Mouse (Mus musculus): ENCODE measurements around the gene Eno3.

Eno3 gene

GRCm38 (mm10) chr11:70649185-70649734 lies 7.7 kb upstream of the Eno3 start:
- POLR2A ChIA-PET, result interaction anchor here in 3 of 4 experiments (1.0 to 23.0 kb wide), 7 partner anchors 10 to 192 kb away, joined by 3 to 737 read pairs (median 4); partner anchors contain the start of genes Spag7 (in 3 of the 3), 4930544D05Rik (in 1 of the 3), Camta2 (in 1 of the 3) and Eno3 (in 1 of the 3)

GRCm38 (mm10) chr11:70650322-70651175 lies 6.5 kb upstream of the Eno3 start:
- ChIA-PET CTCF (interaction anchor here in 1 of 4 experiments (0.7 to 0.9 kb wide), 2 partner anchors 8 to 18 kb away, joined by 3 to 4 read pairs; partner anchors contain the start of gene Spag7), POLR2A (interaction anchor here (0.6 to 23.0 kb wide), 9 partner anchors 11 to 355 kb away, joined by 3 to 737 read pairs (median 3); partner anchors contain the start of genes Spag7 (in 3 of the 4), Arrb2 (in 1 of the 4), Camta2 (in 1 of the 4) and Eno3 (in 1 of the 4))

More at GRCm38 (mm10) chr11:70649185-70649734, 7.7 kb upstream of the Eno3 start:
- CTCF ChIA-PET, result interaction anchor here in 1 of 4 experiments (0.6 kb wide), 1 partner anchor 128 kb away, joined by 3 read pairs; no protein-coding TSS in a partner anchor

- CTCF ChIA-PET, result no interaction called here
Measured at GRCm38 (mm10) chr11:70651391-70651790, 5.6 kb upstream of the Eno3 start.

GRCm38 (mm10) chr11:70652029-70652883 lies 4.7 kb upstream of the Eno3 start:
- ChIA-PET POLR2A (interaction anchor here (0.6 to 23.0 kb wide), 23 partner anchors 10 to 241 kb away, joined by 3 to 737 read pairs (median 3); partner anchors contain the start of genes Spag7 (in 4 of the 4), Arrb2 (in 2 of the 4), 4930544D05Rik (in 1 of the 4) and Camta2 (in 1 of the 4)), CTCF (interaction anchor here in 1 of 4 experiments (0.7 kb wide), 1 partner anchor 71 kb away, joined by 3 read pairs; no protein-coding TSS in a partner anchor)

More at GRCm38 (mm10) chr11:70651391-70651790, 5.6 kb upstream of the Eno3 start:
- POLR2A ChIA-PET, result interaction anchor here (1.0 to 23.0 kb wide), 8 partner anchors 13 to 219 kb away, joined by 3 to 737 read pairs (median 23); partner anchors contain the start of genes Spag7 (in 4 of the 4), Arrb2 (in 1 of the 4), Camta2 (in 1 of the 4) and Eno3 (in 1 of the 4)

- ChIA-PET POLR2A (interaction anchor here (0.6 to 23.0 kb wide), 21 partner anchors 12 to 367 kb away, joined by 3 to 737 read pairs (median 4); partner anchors contain the start of genes Spag7 (in 4 of the 4), Arrb2 (in 2 of the 4), 4930544D05Rik (in 1 of the 4) and Camta2 (in 1 of the 4)), CTCF (interaction anchor here in 1 of 4 experiments (0.7 kb wide), 1 partner anchor 72 kb away, joined by 3 read pairs; no protein-coding TSS in a partner anchor)
Measured at GRCm38 (mm10) chr11:70652884-70653344, 4.1 kb upstream of the Eno3 start.

GRCm38 (mm10) chr11:70653345-70654197 lies 3.4 kb upstream of the Eno3 start:
- CTCF ChIA-PET, result interaction anchor here in 1 of 4 experiments (0.6 kb wide), 1 partner anchor 77 kb away, joined by 3 read pairs; no protein-coding TSS in a partner anchor

DNA sequence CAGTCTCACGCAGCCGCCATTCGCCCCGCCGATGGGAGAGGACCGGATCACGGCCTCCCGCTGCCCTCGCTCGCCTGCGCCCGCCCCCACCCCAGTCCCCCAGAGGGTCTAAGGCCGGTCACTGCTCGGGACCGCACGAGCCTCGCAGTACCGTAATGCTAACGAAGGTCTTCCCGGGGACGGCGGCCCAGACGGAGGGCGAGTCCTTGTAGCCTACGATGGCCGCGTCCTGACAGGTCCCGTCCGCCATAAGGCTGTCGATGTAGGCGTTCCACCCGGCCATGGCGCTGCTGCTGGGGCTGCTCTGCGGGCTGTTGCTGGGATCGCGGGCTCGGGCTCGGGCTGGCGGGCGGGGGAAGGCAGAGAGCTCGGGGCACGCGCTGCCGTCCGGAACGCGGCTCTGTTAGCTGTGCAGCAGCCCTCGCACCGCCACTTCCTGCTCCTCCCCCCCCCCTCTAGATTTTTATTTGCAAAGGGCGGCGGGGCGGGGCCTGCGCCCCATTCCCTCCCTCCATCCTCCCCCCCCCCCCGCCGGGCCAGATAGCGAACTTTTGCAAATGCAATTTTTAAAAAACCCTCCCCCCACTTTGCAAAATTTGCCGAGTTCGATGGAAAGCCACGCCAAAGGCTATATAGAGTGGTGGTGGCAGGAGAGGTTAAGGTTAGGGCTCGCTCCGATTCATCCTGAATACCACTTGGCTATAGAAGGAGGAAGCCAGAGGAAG lies 2.6 kb upstream of the Eno3 start, which contains the start of gene Pfn1:
TSS of gene Pfn1 (minus strand) at position 447 of the 725 bp plus-strand sequence.
- ChIA-PET POLR2A (interaction anchor here (0.5 to 23.0 kb wide), 18 partner anchors 2 to 223 kb away, joined by 3 to 737 read pairs (median 4); partner anchors contain the start of genes Spag7 (in 4 of the 4), Eno3 (in 1 of the 4), Gp1ba (in 1 of the 4) and Inca1 (in 1 of the 4)), CTCF (interaction anchor here in 2 of 4 experiments (0.6 to 1.4 kb wide), 2 partner anchors 15 to 76 kb away, joined by 3 to 5 read pairs; partner anchors contain the start of gene Spag7 (in 1 of the 2))

More at GRCm38 (mm10) chr11:70653345-70654197, 3.4 kb upstream of the Eno3 start:
- POLR2A ChIA-PET, result interaction anchor here (0.5 to 23.0 kb wide), 20 partner anchors 8 to 431 kb away, joined by 3 to 737 read pairs (median 4); partner anchors contain the start of genes Spag7 (in 4 of the 4), Arrb2 (in 2 of the 4), 4930544D05Rik (in 1 of the 4) and Derl2 (in 1 of the 4)

- POLR2A ChIA-PET, result interaction anchor here (0.9 to 23.0 kb wide), 17 partner anchors 3 to 223 kb away, joined by 3 to 737 read pairs (median 4); partner anchors contain the start of genes Spag7 (in 4 of the 4), Rnf167 (in 3 of the 4), Slc25a11 (in 3 of the 4) and Arrb2 (in 1 of the 4)
- CTCF ChIA-PET, result interaction anchor here in 2 of 4 experiments (1.1 to 1.4 kb wide), 2 partner anchors 14 to 15 kb away, joined by 3 to 5 read pairs; partner anchors contain the start of gene Spag7 (in 1 of the 2)
Measured at GRCm38 (mm10) chr11:70654923-70655570, 2.0 kb upstream of the Eno3 start.

- ChIA-PET CTCF (interaction anchor here in 3 of 4 experiments (0.6 to 4.2 kb wide), 5 partner anchors 9 to 31 kb away, joined by 3 to 26 read pairs (median 4); partner anchors contain the start of genes Rnf167 (in 1 of the 3), Slc25a11 (in 1 of the 3) and Spag7 (in 1 of the 3)), POLR2A (interaction anchor here (0.8 to 23.0 kb wide), 20 partner anchors 4 to 364 kb away, joined by 3 to 737 read pairs (median 4); partner anchors contain the start of genes Spag7 (in 4 of the 4), Rnf167 (in 3 of the 4), Slc25a11 (in 3 of the 4) and 4930544D05Rik (in 2 of the 4))
Measured at GRCm38 (mm10) chr11:70655571-70656455, 1.2 kb upstream of the Eno3 start.

DNA sequence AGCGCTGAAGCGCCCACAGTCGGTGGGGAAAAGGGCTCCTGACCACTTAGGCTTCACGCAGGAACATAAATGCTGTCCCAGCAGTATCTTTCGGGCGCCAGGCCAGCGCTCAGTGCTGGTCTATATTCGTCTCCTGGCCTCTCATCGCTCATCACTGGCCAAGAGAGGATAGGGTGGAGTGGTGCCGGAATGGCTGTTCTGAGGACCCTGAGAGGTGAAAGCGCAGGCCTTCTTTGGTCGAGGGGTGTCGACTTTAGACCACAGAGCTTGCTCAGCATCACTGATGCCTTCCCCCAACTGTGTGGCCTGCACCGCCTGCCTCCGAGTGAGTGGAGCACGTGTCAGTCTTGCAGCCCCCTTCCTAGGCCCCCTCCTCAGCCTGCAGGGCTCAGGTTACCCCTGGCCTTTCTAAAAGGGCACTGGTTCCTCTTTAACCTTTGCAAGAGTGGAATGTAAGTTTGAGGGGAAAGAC lies 510 bp upstream of the Eno3 start:
- ChIA-PET CTCF (interaction anchor here in 3 of 4 experiments (0.6 to 4.2 kb wide), 4 partner anchors 9 to 31 kb away, joined by 3 to 26 read pairs (median 4); partner anchors contain the start of genes Rnf167 (in 1 of the 3), Slc25a11 (in 1 of the 3) and Spag7 (in 1 of the 3)), POLR2A (interaction anchor here (0.8 to 23.0 kb wide), 11 partner anchors 5 to 364 kb away, joined by 3 to 737 read pairs (median 34); partner anchors contain the start of genes Spag7 (in 4 of the 4), 4930544D05Rik (in 2 of the 4), Rnf167 (in 2 of the 4) and Slc25a11 (in 2 of the 4))

DNA sequence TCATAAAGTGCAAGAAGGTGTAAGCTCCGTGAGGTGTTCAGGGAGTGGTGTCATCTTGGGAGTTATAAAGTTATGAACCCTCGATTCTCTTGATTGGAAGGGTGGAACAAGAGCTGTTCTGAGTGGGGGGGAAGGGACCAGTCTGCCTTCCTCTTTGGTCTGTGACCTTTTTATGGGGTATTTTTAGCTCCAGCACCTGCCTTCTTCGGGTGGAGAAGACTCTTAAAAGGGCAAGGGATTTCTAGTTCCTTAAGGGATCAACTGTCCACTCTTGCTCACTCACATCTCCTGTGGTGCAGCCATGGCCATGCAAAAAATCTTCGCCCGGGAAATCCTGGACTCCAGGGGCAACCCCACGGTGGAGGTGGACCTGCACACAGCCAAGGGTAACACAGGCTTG lies 571 bp downstream of the Eno3 start:
- ChIA-PET POLR2A (interaction anchor here (0.9 to 23.0 kb wide), 9 partner anchors 6 to 86 kb away, joined by 3 to 737 read pairs (median 88); partner anchors contain the start of genes Spag7 (in 4 of the 4), Rnf167 (in 2 of the 4), Slc25a11 (in 2 of the 4) and Eno3 (in 1 of the 4)), CTCF (interaction anchor here in 1 of 4 experiments (4.2 kb wide), 1 partner anchor 12 kb away, joined by 26 read pairs; the partner anchor contains the start of gene Spag7)

DNA sequence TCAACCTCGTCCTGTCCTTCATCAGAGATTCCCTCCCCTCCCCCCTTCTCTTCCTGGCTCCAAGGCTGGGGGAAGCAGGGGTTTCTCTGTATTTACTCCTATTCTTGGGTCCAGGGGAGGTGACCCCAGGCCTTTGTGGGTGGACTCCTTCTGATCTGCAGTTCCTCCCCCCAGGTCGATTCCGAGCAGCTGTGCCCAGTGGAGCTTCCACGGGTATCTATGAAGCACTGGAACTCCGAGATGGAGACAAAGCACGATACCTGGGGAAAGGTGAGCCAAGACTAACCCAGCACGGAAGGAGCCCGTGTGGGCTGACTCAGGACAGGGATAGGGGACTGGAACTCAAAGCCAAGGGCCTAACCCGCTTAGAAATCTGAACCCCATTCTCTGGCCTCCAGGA lies 989 bp downstream of the Eno3 start:
- ChIA-PET POLR2A (interaction anchor here in 3 of 4 experiments (0.9 to 23.0 kb wide), 8 partner anchors 6 to 86 kb away, joined by 3 to 737 read pairs (median 117); partner anchors contain the start of genes Spag7 (in 3 of the 3), Rnf167 (in 2 of the 3), Slc25a11 (in 2 of the 3) and Eno3 (in 1 of the 3)), CTCF (interaction anchor here in 2 of 4 experiments (0.6 to 4.2 kb wide), 2 partner anchors 12 to 16 kb away, joined by 9 to 26 read pairs; partner anchors contain the start of gene Spag7 (in 1 of the 2))
